Mouse (Mus musculus) embryonic facial prominence, embryonic 14.5 days (tissue): Measurements from ENCODE around the gene Uqcc1. TPM values are rescaled to one million over a fixed set of nuclear protein-coding genes. Genes with fewer than 3 reads are reported as not detected.

Experiments used
- ATAC-seq: fragments of 200-750 bp; cut with Nextera tagmentation; 2 replicates; pipeline ENCODE4 v1.8.0; 2017; ENCODE audit warnings: low read depth, moderate number of reproducible peaks, moderate TSS enrichment
- DNase-seq: peaks from one replicate; pipeline ENCODE4 v3.0.0-alpha.2; 2015; ENCODE audit warnings: low spot score
- H3K27ac ChIP-seq: fragments of 300-500 bp; sonication (generic); replicated peaks from 2 replicates; pipeline ENCODE4 v1.5.1; 2014; ENCODE audit warnings: low read depth, mild to moderate bottlenecking, low read length, moderate library complexity
- H3K27me3 ChIP-seq: fragments of 300-500 bp; sonication (generic); replicated peaks from 2 replicates; pipeline ENCODE4 v1.6.1; 2014; ENCODE audit warnings: low read length; ENCODE audit not compliant: control insufficient read depth, insufficient read depth
- H3K36me3 ChIP-seq: fragments of 300-500 bp; sonication (generic); 2 replicates; pipeline ENCODE4 v1.6.1; 2014; ENCODE audit warnings: low read length, mixed read lengths; ENCODE audit not compliant: control insufficient read depth, insufficient read depth
- H3K4me1 ChIP-seq: fragments of 300-500 bp; sonication (generic); 2 replicates; pipeline ENCODE4 v1.6.1; 2014; ENCODE audit warnings: antibody characterized with exemption, low read length; ENCODE audit not compliant: control insufficient read depth, insufficient read depth
- H3K4me2 ChIP-seq: fragments of 300-500 bp; sonication (generic); 2 replicates; pipeline ENCODE4 v1.6.1; 2014; ENCODE audit warnings: low read depth, mild to moderate bottlenecking, low read length, moderate library complexity, mixed read lengths
- H3K4me3 ChIP-seq: fragments of 300-500 bp; sonication (generic); 2 replicates; pipeline ENCODE4 v1.5.1; 2014; ENCODE audit warnings: low read depth, mild to moderate bottlenecking, low read length
- H3K9ac ChIP-seq: fragments of 300-500 bp; sonication (generic); 2 replicates; pipeline ENCODE4 v1.6.1; 2014; ENCODE audit warnings: low read depth, mild to moderate bottlenecking, low read length, moderate library complexity, mixed read lengths
- H3K9me3 ChIP-seq: fragments of 300-500 bp; sonication (generic); 2 replicates; pipeline ENCODE4 v1.6.1; 2016; ENCODE audit warnings: low read length; ENCODE audit not compliant: control insufficient read depth
- WGBS: fragments of 180-500 bp; shearing (Covaris S2); extraction: QIAGEN DNeasy Blood & Tissue Kit; methylation state at CpG from one replicate; pipeline ENCODE4 v1.1.7; 2014; 5-methylcytosine and 5-hydroxymethylcytosine counted together
- polyA plus RNA-seq: library from polyadenylated mRNA; unstranded; fragments of >200 nt; fragmentation: Nextera tagmentation; extraction: Ambion mirVana; gene quantifications from 2 replicates; pipeline ENCODE4 v1.2.1, GENCODE M21; 2014

The Uqcc1 gene
- polyA plus RNA-seq: 58.3 and 65.9 TPM in 2 replicates

DNA sequence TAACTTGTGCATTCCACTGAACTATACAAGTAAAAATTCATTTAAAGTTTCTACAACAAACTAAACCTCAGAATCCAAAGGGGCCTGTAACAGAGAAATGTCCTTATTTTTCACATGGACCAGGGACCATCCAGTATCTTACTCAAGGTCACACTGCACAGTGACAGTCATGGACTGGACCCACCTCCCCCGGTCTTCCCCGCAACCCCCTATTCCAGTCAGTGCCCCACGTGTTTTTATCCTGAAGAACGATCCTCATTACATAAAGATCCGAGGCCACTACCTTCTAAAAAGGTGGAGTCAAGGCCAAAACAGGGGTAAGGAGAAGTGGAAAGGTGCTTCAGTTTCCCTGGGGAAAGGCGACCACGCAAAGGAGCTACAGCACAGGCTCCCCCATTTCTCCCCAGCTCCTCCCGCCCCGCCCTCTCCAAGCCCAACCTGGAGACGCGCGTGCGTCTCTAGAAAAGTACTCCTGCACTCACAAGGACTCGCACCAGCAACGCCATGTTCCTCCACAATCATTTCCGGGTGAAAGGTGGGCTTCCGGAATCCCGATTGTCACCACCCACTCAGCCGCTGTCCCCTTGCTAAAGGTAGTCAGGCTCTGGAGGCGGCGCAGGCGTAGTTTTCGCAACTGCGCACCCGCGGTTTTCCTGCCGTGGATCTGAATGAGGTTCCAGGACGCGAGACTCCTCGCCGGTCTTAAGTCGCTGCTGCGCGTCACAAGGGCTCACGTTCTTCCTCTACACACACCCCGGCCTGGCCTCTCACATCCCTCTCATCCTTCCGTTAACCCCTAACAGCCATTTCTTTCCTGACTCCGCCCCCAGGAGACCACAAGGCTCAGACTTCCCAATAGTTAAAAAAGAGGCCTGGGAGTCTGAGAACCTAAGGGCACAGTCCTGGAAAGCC, at the start of gene Uqcc1:
Gene Uqcc1, minus strand, starts transcription at position 780 of the 912 bp plus-strand sequence.
- no peaks in the 10 kb centered on the region for H3K36me3 ChIP-seq
- whole genome bisulfite sequencing: under 1% methylated on average over 38 of the region's 38 CpGs

DNA sequence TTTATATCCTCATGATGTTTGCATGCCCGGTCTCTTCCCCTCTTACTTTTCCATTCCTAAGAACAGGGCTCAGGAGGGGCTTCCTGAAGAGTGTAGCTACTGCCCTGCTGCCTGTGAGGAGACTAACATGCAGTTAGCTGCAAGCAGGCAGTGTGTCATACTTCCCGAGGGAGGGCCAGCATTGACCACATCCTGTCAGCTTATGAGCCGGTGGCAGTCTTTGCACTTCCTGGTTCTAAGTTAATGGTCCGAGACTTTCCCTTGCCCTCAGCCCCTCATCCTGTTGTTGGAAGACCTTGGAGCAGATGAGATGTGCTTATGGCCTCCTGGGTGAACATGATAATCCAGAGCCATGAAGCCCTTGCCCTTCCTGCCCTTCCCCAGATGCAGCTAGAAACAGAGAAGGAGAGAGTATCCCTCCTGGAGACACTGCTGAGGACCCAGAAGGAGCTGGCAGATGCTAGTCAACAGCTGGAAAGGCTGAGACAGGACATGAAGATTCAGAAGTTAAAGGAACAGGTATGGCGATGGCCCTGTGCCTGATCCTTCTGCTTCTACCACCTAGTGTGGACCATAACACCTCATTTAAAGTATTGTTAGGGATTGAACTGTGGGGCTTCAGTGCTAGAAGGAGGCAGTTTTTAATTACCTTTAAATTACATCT, 49.4 kb upstream of the Uqcc1 start:
- Histone ChIP-seq H3K27ac (no peak overlapping the region; the same call in 1 of the 2 replicates), H3K27me3 (no peaks in the 10 kb centered on the region), H3K4me2 (no peak overlapping the region), H3K9ac (no peak overlapping the region), H3K9me3 (no peaks in the 10 kb centered on the region), H3K4me3 (no peak overlapping the region), H3K4me1 (no peaks in the 10 kb centered on the region), H3K36me3 (peaks cover 96% of the 10 kb centered on the region)
- DNase-seq (peak; percentile 51), ATAC-seq (no peak)
- WGBS: 81% methylated on average over 5 of the region's 5 CpGs

More for the DNA sequence above, at the start of gene Uqcc1:
- Histone ChIP-seq H3K4me1 (peaks cover 12% of the 10 kb centered on the region), H3K27ac (peak within 1 kb of the TSS; percentile 94), H3K9me3 (0 out of 2 replicates have a peak, but pooled peaks cover 3% of the 10 kb centered on the region), H3K4me3 (peak within 1 kb of the TSS; percentile 72), H3K27me3 (no peaks in the 10 kb centered on the region), H3K9ac (peak within 1 kb of the TSS; percentile 75), H3K4me2 (peak within 1 kb of the TSS; percentile 82)
- ATAC-seq (peak; percentile 96), DNase-seq (peak; percentile 97)

DNA sequence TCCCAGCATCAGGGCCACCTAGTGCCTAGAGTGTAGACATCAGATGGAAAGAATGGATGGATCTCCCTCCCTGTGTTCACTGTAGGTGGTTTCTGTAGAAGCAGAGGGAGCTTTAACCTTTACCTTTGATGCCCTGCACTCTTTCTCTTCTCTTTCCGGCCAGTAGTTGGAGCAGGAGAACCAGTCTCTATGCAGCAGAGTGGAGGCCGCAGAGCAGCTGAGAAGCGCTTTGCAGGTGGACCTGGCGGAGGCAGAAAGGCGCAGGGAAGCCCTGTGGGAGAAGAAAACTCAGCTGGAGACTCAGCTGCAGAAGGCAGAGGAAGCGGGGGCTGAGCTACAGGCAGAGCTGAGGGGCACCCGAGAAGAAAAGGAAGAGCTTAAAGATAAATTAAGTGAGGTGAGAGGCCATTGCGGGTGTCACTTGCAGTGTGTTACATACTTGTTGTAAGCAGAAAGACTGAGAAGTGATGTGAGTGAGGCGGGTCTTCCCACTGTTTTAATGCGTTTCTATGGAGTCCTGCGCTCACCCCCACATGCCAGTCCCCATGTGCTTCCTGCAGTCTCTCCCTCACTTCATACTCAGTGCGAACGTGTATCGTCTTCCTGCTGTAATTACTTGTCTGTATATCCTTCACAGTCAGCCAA, 44.1 kb upstream of the Uqcc1 start:
- 75% methylated on average over 14 of the region's 14 CpGs for WGBS
- no peak for ATAC-seq
- DNase-seq: no peak
- no peak overlapping the region for H3K4me2 ChIP-seq
- H3K27me3 ChIP-seq: no peaks in the 10 kb centered on the region
- H3K9ac ChIP-seq: no peak overlapping the region
- H3K27ac ChIP-seq: no peak overlapping the region
- H3K36me3 ChIP-seq: peaks cover 91% of the 10 kb centered on the region
- no peak overlapping the region for H3K4me3 ChIP-seq
- no peaks in the 10 kb centered on the region for H3K4me1 ChIP-seq
- H3K9me3 ChIP-seq: no peaks in the 10 kb centered on the region

DNA sequence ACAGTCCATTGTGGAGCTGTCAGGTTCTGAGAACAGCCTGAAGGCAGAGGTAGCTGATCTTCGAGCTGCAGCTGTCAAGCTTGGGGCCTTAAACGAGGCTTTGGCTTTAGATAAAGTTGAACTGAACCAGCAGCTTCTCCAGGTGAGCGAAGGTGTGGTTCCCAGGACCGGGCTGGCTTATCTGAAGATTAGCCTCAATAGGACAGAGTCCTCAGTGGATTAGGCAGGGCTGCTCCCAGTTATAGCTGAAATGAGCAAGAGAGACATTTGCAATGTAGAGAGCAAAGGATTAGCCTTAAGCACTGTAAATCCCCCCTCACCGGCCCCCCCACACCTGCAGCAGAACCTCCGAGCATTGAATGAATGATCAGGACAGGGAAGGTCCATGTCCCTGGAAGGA, 43.2 kb upstream of the Uqcc1 start:
- no peaks in the 10 kb centered on the region for H3K4me1 ChIP-seq
- H3K4me2 ChIP-seq: no peak overlapping the region
- DNase-seq: no peak
- no peak overlapping the region for H3K4me3 ChIP-seq
- H3K9me3 ChIP-seq: no peaks in the 10 kb centered on the region
- no peak overlapping the region for H3K27ac ChIP-seq
- H3K27me3 ChIP-seq: no peaks in the 10 kb centered on the region
- H3K36me3 ChIP-seq: peaks cover 91% of the 10 kb centered on the region
- H3K9ac ChIP-seq: no peak overlapping the region
- 85% methylated on average over 6 of the region's 6 CpGs for WGBS
- ATAC-seq: no peak

DNA sequence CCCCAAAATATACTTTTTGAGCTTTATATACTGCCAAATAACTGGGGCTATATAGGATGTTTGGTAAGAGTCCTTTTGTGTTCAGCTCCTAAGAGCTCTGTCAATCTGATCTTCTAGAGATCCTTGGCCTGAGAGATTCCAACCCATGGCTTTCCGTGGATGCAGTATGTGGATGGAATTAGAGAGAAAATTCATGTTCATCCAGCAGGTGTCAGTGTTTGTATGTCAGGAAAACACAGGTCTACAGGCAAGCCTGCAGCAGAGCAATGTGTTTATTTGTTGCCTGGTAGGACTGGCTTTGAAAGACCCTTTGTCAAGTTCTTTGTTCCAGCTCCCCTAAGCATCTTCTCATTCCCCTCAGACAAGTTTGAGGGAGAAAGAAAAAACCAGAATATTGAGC, 32.9 kb upstream of the Uqcc1 start:
- Histone ChIP-seq H3K4me3 (no peak overlapping the region), H3K4me1 (no peaks in the 10 kb centered on the region), H3K27me3 (no peaks in the 10 kb centered on the region), H3K9ac (no peak overlapping the region), H3K27ac (no peak overlapping the region), H3K4me2 (no peak overlapping the region), H3K36me3 (peaks cover 69% of the 10 kb centered on the region), H3K9me3 (no peaks in the 10 kb centered on the region)
- WGBS: 55% methylated on average over 1 of the region's 1 CpGs
- DNase-seq: peak; percentile 66
- ATAC-seq: no peak

DNA sequence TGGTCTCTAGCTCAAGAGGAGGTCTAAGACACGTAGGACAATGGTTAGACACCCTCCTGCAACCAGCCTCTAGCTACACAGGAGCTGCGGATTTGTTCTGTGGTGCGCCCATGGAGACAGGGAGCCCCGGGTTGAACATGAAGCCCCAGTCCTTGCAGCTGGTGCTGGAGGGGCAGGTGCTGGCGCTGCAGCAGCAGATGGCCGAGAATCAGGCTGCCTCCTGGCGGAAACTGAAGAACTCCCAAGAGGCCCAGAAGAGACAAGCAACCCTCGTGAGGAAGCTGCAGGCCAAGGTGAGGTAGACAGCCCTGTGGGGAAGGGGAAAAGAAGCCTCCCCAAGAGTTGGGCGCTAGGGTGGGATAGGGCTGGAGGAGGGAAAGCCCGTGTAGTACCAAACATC, 31.8 kb upstream of the Uqcc1 start:
- Histone ChIP-seq H3K27me3 (no peaks in the 10 kb centered on the region), H3K9ac (no peak overlapping the region), H3K4me1 (0 out of 2 replicates have a peak, but pooled peaks cover 5% of the 10 kb centered on the region), H3K36me3 (peaks cover 58% of the 10 kb centered on the region), H3K9me3 (no peaks in the 10 kb centered on the region), H3K4me3 (no peak overlapping the region), H3K4me2 (no peak overlapping the region), H3K27ac (no peak overlapping the region)
- ATAC-seq (peak; percentile 41; the same call in 1 of the 2 replicates), DNase-seq (peak; percentile 64)
- WGBS: 78% methylated on average over 10 of the region's 10 CpGs

DNA sequence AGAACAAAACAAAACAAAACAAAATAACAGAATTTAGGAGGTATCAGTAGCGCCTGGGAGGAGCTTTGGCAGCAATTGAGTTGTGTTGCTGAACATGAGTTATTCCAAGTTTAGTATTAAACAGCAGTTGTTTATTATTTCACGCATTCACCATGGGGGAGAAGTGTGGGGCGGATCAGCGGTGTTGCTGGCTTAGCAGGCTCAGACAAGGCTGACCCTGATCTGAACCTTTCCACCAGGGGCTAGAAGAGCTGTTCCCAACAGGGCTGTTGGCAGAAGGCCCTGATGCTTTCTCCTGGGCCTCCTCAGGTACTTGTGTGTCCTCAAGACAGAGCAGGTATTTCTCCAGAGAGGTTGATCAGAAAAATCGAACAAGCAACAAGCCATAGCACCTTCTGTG, 29.9 kb upstream of the Uqcc1 start:
- no peak overlapping the region for H3K9ac ChIP-seq
- peaks cover 41% of the 10 kb centered on the region for H3K36me3 ChIP-seq
- no peak overlapping the region for H3K4me2 ChIP-seq
- no peaks in the 10 kb centered on the region for H3K27me3 ChIP-seq
- 0 out of 2 replicates have a peak, but pooled peaks cover 5% of the 10 kb centered on the region for H3K4me1 ChIP-seq
- 80% methylated on average over 5 of the region's 5 CpGs for WGBS
- no peak overlapping the region for H3K4me3 ChIP-seq
- DNase-seq: peak; percentile 30
- H3K27ac ChIP-seq: no peak overlapping the region
- no peaks in the 10 kb centered on the region for H3K9me3 ChIP-seq
- ATAC-seq: no peak
